8 mouse cellular contexts compared by ENCODE assay signal in the genomic region with DNA sequence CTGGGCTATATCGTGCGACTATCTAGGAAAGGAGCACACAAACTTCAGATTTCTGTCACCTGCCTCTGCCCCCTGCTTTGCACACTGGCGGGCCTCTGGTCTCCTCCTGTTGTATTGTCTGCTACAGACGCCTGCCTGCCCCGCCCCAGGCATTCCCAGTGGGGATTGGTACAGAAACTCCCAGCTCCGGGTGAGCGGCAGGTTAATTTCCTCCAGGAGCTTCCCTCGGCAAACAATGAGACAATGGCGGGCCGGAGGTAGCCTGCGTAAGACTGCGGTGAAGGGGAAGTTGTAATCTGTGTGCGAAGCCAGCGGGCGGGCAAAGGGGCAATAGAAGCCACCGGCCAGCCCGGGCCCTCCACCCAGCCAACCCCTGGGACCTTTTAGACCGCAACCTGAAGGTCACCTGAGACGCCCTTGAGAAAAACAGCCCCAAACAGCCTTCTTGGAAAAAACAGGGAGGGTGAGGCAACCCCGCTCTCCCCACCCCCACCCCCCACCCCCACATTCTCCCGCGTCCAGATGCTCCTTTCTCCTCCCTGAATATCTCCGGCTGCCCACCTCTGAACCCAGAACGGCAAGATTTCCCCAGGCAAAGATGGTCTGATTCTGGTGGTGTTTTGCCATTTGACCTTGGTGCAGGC. TPM values are rescaled to one million over a fixed set of nuclear protein-coding genes. Genes with fewer than 3 reads are reported as not detected.
DNase-seq lines count a peak whose midpoint lies in the region; ATAC-seq lines count a peak whose summit lies in the region.

No protein-coding gene starts in this region.

- H3K9ac ChIP-seq in forebrain, embryonic 16.5 days (replicated peaks; ENCODE audit: low read depth, low read length) = peak overlapping the region; percentile 36; the same call in 1 of the 2 replicates
- no peak overlapping the region for H3K9ac ChIP-seq in hindbrain, embryonic 12.5 days
- H3K9ac ChIP-seq in limb, embryonic 13.5 days = no peak overlapping the region

- no peaks in the 10 kb centered on the region for H3K36me3 ChIP-seq in forebrain, embryonic 16.5 days (ENCODE audit: control insufficient read depth, insufficient read depth)
- H3K36me3 ChIP-seq in hindbrain, embryonic 12.5 days = no peaks in the 10 kb centered on the region
- no peaks in the 10 kb centered on the region for H3K36me3 ChIP-seq in limb, embryonic 13.5 days

- WGBS in forebrain, embryonic 16.5 days = 7% methylated on average over 24 of the region's 24 CpGs
- WGBS in hindbrain, embryonic 12.5 days = 12% methylated on average over 24 of the region's 24 CpGs
- 25% methylated on average over 22 of the region's 24 CpGs for WGBS in limb, embryonic 13.5 days

- H3K4me2 ChIP-seq in forebrain, embryonic 16.5 days (ENCODE audit: low read length) = peak overlapping the region; percentile 36; the same call in 1 of the 2 replicates
- H3K4me2 ChIP-seq in hindbrain, embryonic 12.5 days (replicated peaks) = peak overlapping the region; percentile 43
- peak overlapping the region; percentile 30 for H3K4me2 ChIP-seq in limb, embryonic 13.5 days (replicated peaks)

- 0 out of 2 replicates have a peak, but pooled peaks cover 2% of the 10 kb centered on the region for H3K27me3 ChIP-seq in forebrain, embryonic 16.5 days (replicated peaks; ENCODE audit: control insufficient read depth, insufficient read depth, low read length)
- no peaks in the 10 kb centered on the region for H3K27me3 ChIP-seq in hindbrain, embryonic 12.5 days
- peaks cover 8% of the 10 kb centered on the region; the same call in 1 of the 2 replicates for H3K27me3 ChIP-seq in limb, embryonic 13.5 days

- no peaks in the 10 kb centered on the region for H3K4me1 ChIP-seq in forebrain, embryonic 16.5 days (replicated peaks; ENCODE audit: control insufficient read depth, insufficient read depth, low read length)
- peaks cover 7% of the 10 kb centered on the region for H3K4me1 ChIP-seq in hindbrain, embryonic 12.5 days
- 0 out of 2 replicates have a peak, but pooled peaks cover 3% of the 10 kb centered on the region for H3K4me1 ChIP-seq in limb, embryonic 13.5 days

- no peak overlapping the region for H3K27ac ChIP-seq in forebrain, embryonic 16.5 days (ENCODE audit: low read length)
- H3K27ac ChIP-seq in hindbrain, embryonic 12.5 days = 0 out of 2 replicates have a peak overlapping the region, but pooled peaks have one; percentile 2
- no peak overlapping the region for H3K27ac ChIP-seq in limb, embryonic 13.5 days

- peak; percentile 54 for DNase-seq in adrenal gland, postnatal 10 days
- peak; percentile 31 for DNase-seq in retina, embryonic 14.5 days (ENCODE audit: low spot score)
- DNase-seq in cerebellum, adult 18-20 months = no peak
- no peak for DNase-seq in c-Kit-positive CD71-positive TER-119-positive erythroid progenitor cells, embryonic 14.5 days (ENCODE audit: low spot score)
- no peak for DNase-seq in cerebellum, adult 9-10 months

- H3K9me3 ChIP-seq in forebrain, embryonic 16.5 days (ENCODE audit: control insufficient read depth, low read length) = no peaks in the 10 kb centered on the region
- H3K9me3 ChIP-seq in hindbrain, embryonic 12.5 days (replicated peaks) = peaks cover 4% of the 10 kb centered on the region; the same call in 1 of the 2 replicates
- H3K9me3 ChIP-seq in limb, embryonic 13.5 days = no peaks in the 10 kb centered on the region

- H3K4me3 ChIP-seq in forebrain, embryonic 16.5 days (replicated peaks; ENCODE audit: low read length) = no peak overlapping the region
- H3K4me3 ChIP-seq in hindbrain, embryonic 12.5 days = 0 out of 2 replicates have a peak overlapping the region, but pooled peaks have one; percentile 8
- H3K4me3 ChIP-seq in limb, embryonic 13.5 days = no peak overlapping the region

- ATAC-seq in forebrain, embryonic 16.5 days = no peak
- ATAC-seq in hindbrain, embryonic 12.5 days (ENCODE audit: low FRiP score) = no peak
- ATAC-seq in limb, embryonic 13.5 days (ENCODE audit: low FRiP score, low read depth) = no peak

RNA-seq across cellular contexts. Expression of a gene that starts 33.9 kb away (rescaled TPM):
- total RNA-seq in adrenal gland, postnatal 10 days (2021) = 10 to 100 TPM; 22.8 to 28.8 TPM
- polyA plus RNA-seq in forebrain, embryonic 16.5 days (2015; fragmentation: Nextera tagmentation; extraction: Ambion mirVana) = 1.3 and 1.5 TPM in 2 replicates
- polyA plus RNA-seq in hindbrain, embryonic 12.5 days (2016; fragmentation: Nextera tagmentation; extraction: Ambion mirVana) = 8.8 and 9.9 TPM in 2 replicates
- polyA plus RNA-seq in limb, embryonic 13.5 days (2015; fragmentation: Nextera tagmentation; extraction: Ambion mirVana) = 7.6 and 8.8 TPM in 2 replicates

RNA-seq across cellular contexts. Expression of a gene that starts 49.4 kb away (rescaled TPM):
- total RNA-seq in adrenal gland, postnatal 10 days (2021) = 100 to 1,000 TPM in 1 of 2 experiments, 10 to 100 TPM in 1; 96.6 to 109 TPM
- 123 and 137 TPM in 2 replicates for polyA plus RNA-seq in forebrain, embryonic 16.5 days (2015; fragmentation: Nextera tagmentation; extraction: Ambion mirVana)
- polyA plus RNA-seq in hindbrain, embryonic 12.5 days (2016; fragmentation: Nextera tagmentation; extraction: Ambion mirVana) = 88.4 and 90.6 TPM in 2 replicates
- polyA plus RNA-seq in limb, embryonic 13.5 days (2015; fragmentation: Nextera tagmentation; extraction: Ambion mirVana) = 99.4 and 109 TPM in 2 replicates

Comparison
In these comparisons a context has a peak if more than half of its experiments do, and no peak if none do; other contexts are left out.
1. DNase-seq: peak in adrenal gland, postnatal 10 days (single experiment) and retina, embryonic 14.5 days (single experiment); none in cerebellum, adult 18-20 months (0 of 2), c-Kit-positive CD71-positive TER-119-positive erythroid progenitor cells, embryonic 14.5 days (single experiment) and cerebellum, adult 9-10 months (single experiment).
2. Peak in every context shown above with its lines, with median percentiles within 50 percentile points of each other: H3K4me2 ChIP-seq.